Mouse (Mus musculus) embryonic facial prominence, embryonic 13.5 days (tissue): ENCODE results near the gene Hsd17b11. TPM values are rescaled to one million over a fixed set of nuclear protein-coding genes. Genes with fewer than 3 reads are reported as not detected.
A peak's percentile ranks its signal among the peaks of the same experiment; 100 is the strongest.

Experiments
- ATAC-seq: fragments of 200-750 bp; cut with Nextera tagmentation; 2 replicates; pipeline ENCODE4 v1.8.0; 2017; ENCODE audit warnings: low read depth; ENCODE audit not compliant: insufficient number of reproducible peaks, insufficient read depth, low FRiP score, low TSS enrichment
- H3K27ac ChIP-seq: fragments of 300-500 bp; sonication (generic); 2 replicates; pipeline ENCODE4 v1.5.1; 2015; ENCODE audit warnings: moderate library complexity, mild to moderate bottlenecking, inconsistent platforms
- H3K27me3 ChIP-seq: fragments of 300-500 bp; sonication (generic); 2 replicates; pipeline ENCODE4 v1.6.1; 2015; ENCODE audit warnings: mild to moderate bottlenecking, inconsistent platforms
- H3K36me3 ChIP-seq: fragments of 300-500 bp; sonication (generic); 2 replicates; pipeline ENCODE4 v1.6.1; 2015; ENCODE audit warnings: mild to moderate bottlenecking, inconsistent platforms
- H3K4me1 ChIP-seq: fragments of 300-500 bp; sonication (generic); 2 replicates; pipeline ENCODE4 v1.6.1; 2015; ENCODE audit warnings: inconsistent platforms
- H3K4me2 ChIP-seq: fragments of 300-500 bp; sonication (generic); 2 replicates; pipeline ENCODE4 v1.6.1; 2015; ENCODE audit warnings: moderate library complexity, mild to moderate bottlenecking, inconsistent platforms
- H3K4me3 ChIP-seq: fragments of 300-500 bp; sonication (generic); 2 replicates; pipeline ENCODE4 v1.5.1; 2015; ENCODE audit warnings: mild to moderate bottlenecking, inconsistent platforms
- H3K9ac ChIP-seq: fragments of 300-500 bp; sonication (generic); 2 replicates; pipeline ENCODE4 v1.6.1; 2015; ENCODE audit warnings: mild to moderate bottlenecking, inconsistent platforms
- H3K9me3 ChIP-seq: fragments of 300-500 bp; sonication (generic); 2 replicates; pipeline ENCODE4 v1.6.1; 2016; ENCODE audit warnings: inconsistent platforms
- WGBS: fragments of 180-500 bp; shearing (Covaris S2); methylation state at CpG from one replicate; pipeline ENCODE4 v1.1.7; 2015; ENCODE audit warnings: mixed read lengths; 5-methylcytosine and 5-hydroxymethylcytosine counted together
- polyA plus RNA-seq: library from polyadenylated mRNA; unstranded; fragments of >200 nt; fragmentation: Nextera tagmentation; extraction: Ambion mirVana; gene quantifications from 2 replicates; pipeline ENCODE4 v1.2.1, GENCODE M21; 2015

Hsd17b11 gene
- polyA plus RNA-seq, 1 experiment from 2014 or later, result 2.8 TPM

DNA sequence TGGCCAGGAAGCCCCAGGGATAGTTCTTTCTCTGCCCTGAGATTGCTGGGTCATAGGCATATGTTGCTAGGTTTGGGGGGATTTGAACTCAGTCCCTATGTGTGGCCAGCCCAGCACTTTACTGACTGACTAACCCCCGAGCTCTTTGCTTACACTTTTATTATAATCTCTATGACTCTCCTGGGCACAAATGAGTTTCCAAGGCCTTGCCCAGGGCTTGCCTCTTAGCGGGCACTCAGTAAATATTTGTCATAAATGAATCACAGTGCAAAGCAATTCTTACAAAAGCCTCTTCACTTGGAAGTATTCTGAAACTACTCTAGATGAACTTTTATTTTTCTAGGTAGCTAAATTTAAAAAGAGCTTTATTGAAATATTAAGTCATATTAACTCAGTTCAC lies 17.8 kb downstream of the Hsd17b11 start:
- Histone ChIP-seq H3K4me1 (no peaks in the 10 kb centered on the region), H3K27me3 (no peaks in the 10 kb centered on the region), H3K27ac (no peak overlapping the region), H3K9me3 (no peaks in the 10 kb centered on the region), H3K4me3 (no peak overlapping the region), H3K4me2 (no peak overlapping the region), H3K36me3 (no peaks in the 10 kb centered on the region; the same call in 1 of the 2 replicates), H3K9ac (no peak overlapping the region)
- ATAC-seq, result no peak
- 88% methylated on average over 2 of the region's 2 CpGs for WGBS

DNA sequence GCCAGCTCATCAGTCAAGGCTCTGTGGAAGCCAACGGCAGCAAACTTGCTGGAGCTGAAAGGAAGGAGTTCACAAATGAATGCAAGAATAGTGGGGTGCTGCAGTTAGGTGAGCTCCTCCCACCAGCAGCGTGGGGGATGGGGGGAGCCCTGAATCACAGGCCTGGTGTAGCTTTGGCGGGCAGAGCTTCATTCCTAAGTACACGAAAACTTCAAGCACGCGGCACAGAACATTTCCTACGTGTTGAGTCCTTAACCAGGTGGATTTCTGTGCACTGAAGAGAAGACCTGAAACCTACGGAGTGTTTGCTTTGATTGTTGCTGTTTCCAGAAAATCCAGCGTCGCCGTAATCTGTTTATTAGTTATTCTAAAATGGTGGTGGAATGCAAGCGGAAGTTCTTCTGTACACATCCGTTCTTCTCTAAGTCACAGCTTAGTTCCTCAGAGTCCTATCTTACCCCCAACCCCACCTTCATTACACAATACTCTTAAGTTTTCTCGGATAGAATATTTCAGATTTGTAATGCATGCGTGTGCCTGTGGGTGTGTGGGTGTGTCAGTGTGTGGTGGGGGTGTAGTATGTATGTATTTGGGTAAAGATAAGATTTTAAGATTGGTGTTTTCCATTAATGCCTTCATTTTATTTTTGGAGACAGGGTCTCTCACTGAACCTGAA lies 18.3 kb downstream of the Hsd17b11 start:
- 40% methylated on average over 15 of the region's 15 CpGs for WGBS
- ATAC-seq, result no peak
- Histone ChIP-seq H3K4me1 (no peaks in the 10 kb centered on the region), H3K27me3 (no peaks in the 10 kb centered on the region), H3K27ac (peak overlapping the region; percentile 22; the same call in 1 of the 2 replicates), H3K36me3 (no peaks in the 10 kb centered on the region; the same call in 1 of the 2 replicates), H3K4me2 (peak overlapping the region; percentile 33), H3K9me3 (no peaks in the 10 kb centered on the region), H3K4me3 (peak overlapping the region; percentile 8; the same call in 1 of the 2 replicates), H3K9ac (0 out of 2 replicates have a peak overlapping the region, but pooled peaks have one; percentile 27)

DNA sequence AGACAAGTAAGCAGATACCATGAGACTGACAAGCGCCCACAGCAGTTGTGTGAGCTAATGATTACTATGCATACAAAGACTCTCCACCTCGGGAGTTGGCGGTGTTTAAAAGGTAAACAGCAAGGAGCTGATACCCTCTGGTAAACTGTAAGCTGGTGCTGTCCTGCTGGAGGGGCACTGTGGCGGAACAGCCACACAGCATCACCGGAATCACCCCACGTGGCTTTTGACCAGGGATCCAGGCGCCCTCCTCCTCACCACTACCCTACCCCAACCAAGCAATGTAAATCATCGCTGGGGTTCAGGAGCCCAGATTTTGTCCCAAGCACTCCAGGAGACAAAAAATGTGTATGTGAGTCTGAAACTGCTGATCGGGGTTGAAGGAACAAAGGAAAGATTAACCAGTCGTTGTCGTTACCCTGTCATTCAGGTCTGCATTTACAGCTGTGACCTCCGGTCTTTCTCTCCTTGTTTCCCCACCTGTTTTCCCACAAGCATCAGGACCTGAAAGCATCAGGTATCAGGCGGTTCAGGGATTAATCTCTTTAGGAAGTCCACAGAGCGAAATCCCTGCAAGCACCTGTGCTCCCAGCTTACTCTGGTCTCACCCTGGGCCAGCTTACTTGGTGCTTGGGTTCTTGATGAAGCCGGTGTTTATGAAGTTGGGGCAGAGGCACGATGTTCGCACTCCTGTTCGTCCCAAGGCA lies 19.0 kb downstream of the Hsd17b11 start:
- no peak overlapping the region for H3K27ac ChIP-seq
- no peaks in the 10 kb centered on the region for H3K27me3 ChIP-seq
- no peaks in the 10 kb centered on the region for H3K4me1 ChIP-seq
- peak overlapping the region; percentile 8; the same call in 1 of the 2 replicates for H3K4me3 ChIP-seq
- H3K36me3 ChIP-seq, result no peaks in the 10 kb centered on the region; the same call in 1 of the 2 replicates
- ATAC-seq, result no peak
- 0 out of 2 replicates have a peak overlapping the region, but pooled peaks have one; percentile 27 for H3K9ac ChIP-seq
- H3K4me2 ChIP-seq, result peak overlapping the region; percentile 33
- H3K9me3 ChIP-seq, result no peaks in the 10 kb centered on the region
- 21% methylated on average over 18 of the region's 18 CpGs for WGBS

DNA sequence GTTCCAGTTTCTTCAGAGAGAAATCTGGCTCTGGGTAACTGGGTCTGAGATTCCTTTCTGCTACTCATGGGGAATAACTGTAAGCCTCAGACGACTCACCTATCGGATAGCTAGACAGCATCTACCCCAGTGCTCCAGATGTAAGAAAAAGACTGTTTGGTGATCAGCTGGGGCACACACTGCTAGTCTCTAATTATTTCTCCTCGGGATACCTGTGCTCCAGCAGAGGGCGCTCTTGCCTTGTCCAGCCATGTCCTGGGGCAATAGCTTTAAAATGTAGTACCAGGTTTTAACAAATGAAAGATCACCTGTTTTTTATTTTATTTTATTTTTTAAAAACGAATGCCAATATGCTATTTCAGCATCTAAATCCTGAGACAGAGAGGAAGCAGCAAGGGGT lies 22.0 kb downstream of the Hsd17b11 start:
- no peak overlapping the region for H3K4me3 ChIP-seq
- no peak overlapping the region for H3K27ac ChIP-seq
- no peaks in the 10 kb centered on the region for H3K4me1 ChIP-seq
- ATAC-seq, result no peak
- no peaks in the 10 kb centered on the region for H3K27me3 ChIP-seq
- no peak overlapping the region for H3K4me2 ChIP-seq
- WGBS, result 6% methylated on average over 5 of the region's 5 CpGs
- H3K9me3 ChIP-seq, result no peaks in the 10 kb centered on the region
- H3K36me3 ChIP-seq, result no peaks in the 10 kb centered on the region
- H3K9ac ChIP-seq, result no peak overlapping the region

DNA sequence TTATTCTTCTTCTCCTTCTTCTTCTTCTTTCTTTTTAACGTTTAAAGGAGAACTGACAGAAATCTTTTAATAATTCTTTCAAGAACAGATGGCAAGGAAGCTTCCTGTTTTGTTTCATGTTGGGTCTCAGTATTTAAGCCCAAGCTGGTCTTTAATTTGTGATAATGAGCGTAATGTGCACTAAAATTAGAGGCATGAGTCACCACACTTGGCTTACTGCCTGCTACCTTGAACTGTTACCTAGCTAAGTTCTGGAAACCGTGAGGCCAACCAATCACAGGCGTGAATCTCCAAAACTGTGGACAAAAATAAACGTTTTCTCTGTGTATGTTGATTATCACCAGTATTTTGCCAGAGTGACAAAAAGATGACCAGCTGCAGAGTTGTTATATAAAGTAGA lies 23.0 kb downstream of the Hsd17b11 start:
- no peaks in the 10 kb centered on the region for H3K9me3 ChIP-seq
- H3K9ac ChIP-seq, result no peak overlapping the region
- WGBS, result 70% methylated on average over 5 of the region's 5 CpGs
- H3K4me3 ChIP-seq, result no peak overlapping the region
- H3K36me3 ChIP-seq, result no peaks in the 10 kb centered on the region
- H3K27ac ChIP-seq, result no peak overlapping the region
- H3K4me2 ChIP-seq, result no peak overlapping the region
- ATAC-seq, result no peak
- no peaks in the 10 kb centered on the region for H3K27me3 ChIP-seq
- H3K4me1 ChIP-seq, result no peaks in the 10 kb centered on the region

DNA sequence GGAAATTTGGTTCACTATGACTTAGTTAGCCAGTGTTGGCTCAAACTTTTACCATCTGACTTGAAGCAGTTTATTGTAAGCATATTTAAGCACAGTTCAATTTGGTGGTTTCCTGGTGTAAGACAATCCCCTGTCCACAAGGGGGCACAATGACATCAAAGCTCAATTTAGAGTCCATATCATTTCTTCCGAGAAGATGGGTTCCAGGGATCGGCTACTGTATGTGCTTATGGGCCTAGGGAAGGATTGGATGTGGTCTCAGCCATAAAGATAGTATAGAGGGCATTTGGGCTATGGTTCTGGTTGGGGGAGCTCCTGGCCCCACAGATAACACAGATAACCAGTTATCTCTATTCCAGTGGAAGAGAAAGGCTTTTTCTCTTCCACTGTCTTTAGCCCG lies 26.5 kb downstream of the Hsd17b11 start:
- 54% methylated on average over 3 of the region's 3 CpGs for WGBS
- H3K27me3 ChIP-seq, result no peaks in the 10 kb centered on the region

DNA sequence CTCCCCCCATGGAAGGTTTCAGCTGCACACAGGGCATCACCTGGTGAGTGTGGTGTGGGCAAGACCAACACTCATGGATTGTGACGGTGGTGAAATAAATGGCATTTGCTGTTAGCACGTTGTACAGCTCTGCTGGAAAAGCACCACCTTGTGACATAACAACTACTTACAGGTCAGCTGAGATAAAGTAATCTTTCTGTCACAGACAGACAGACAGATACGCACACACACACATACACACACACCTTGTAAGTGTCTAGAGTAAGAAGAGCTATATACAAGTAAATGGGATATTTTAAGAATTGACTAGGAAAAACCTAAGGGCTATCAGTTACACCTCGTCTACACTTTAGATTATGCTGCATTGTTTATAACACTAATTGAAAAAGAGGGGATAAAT lies 27.1 kb downstream of the Hsd17b11 start:
- ATAC-seq, result no peak
- H3K27me3 ChIP-seq, result no peaks in the 10 kb centered on the region
- WGBS, result 82% methylated on average over 4 of the region's 4 CpGs

More for the DNA sequence above, 26.5 kb downstream of the Hsd17b11 start:
- Histone ChIP-seq H3K4me3 (no peak overlapping the region), H3K27ac (no peak overlapping the region), H3K9me3 (no peaks in the 10 kb centered on the region), H3K36me3 (no peaks in the 10 kb centered on the region), H3K4me1 (no peaks in the 10 kb centered on the region), H3K4me2 (no peak overlapping the region), H3K9ac (no peak overlapping the region)
- no peak for ATAC-seq

DNA sequence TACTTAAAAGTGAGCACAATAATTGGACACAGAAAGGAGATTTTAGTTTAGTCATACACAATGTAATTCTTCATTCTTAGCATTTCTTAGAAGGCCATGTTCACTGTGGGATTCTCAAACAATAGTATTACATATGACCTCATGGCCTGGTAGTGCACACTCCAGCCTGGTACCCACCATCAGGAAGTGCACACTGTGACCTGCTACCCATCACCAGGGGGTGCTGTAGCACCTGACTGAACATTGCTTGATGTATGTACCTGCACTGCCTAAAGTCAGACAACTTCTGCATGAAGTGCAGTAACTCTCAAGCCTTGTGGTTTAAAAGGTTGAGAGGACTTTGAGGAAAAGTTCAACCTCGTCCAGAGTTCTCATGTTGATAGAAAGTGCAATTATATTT lies 28.1 kb downstream of the Hsd17b11 start:
- Histone ChIP-seq H3K4me2 (no peak overlapping the region), H3K27me3 (no peaks in the 10 kb centered on the region), H3K9ac (no peak overlapping the region), H3K27ac (no peak overlapping the region), H3K4me1 (no peaks in the 10 kb centered on the region), H3K36me3 (peaks cover 4% of the 10 kb centered on the region; the same call in 1 of the 2 replicates), H3K9me3 (no peaks in the 10 kb centered on the region), H3K4me3 (no peak overlapping the region)
- no peak for ATAC-seq
- WGBS, result 73% methylated on average over 1 of the region's 1 CpGs

More for the DNA sequence above, 27.1 kb downstream of the Hsd17b11 start:
- Histone ChIP-seq H3K9ac (no peak overlapping the region), H3K36me3 (no peaks in the 10 kb centered on the region), H3K27ac (no peak overlapping the region), H3K4me1 (no peaks in the 10 kb centered on the region), H3K4me2 (no peak overlapping the region), H3K4me3 (no peak overlapping the region), H3K9me3 (no peaks in the 10 kb centered on the region)

DNA sequence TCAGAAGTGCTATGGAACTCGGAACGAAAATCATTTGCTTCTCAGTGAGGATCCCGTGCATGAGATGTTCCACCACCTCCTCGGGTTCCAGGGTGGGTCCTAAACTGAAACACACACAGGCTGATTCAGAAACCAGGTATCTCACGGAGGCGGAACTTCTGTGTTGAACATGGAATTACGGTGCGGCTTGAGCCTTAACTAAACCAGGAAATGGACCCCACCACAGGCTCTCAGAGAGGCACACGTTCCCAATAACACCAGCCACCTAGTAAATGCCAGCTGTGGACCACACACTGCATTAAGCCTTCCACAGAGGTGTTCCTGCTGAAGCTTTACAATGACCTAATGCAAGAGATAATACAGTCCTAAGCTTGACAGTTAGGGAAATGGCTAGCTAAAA lies 28.9 kb downstream of the Hsd17b11 start:
- H3K36me3 ChIP-seq, result peaks cover 7% of the 10 kb centered on the region; the same call in 1 of the 2 replicates
- 84% methylated on average over 9 of the region's 9 CpGs for WGBS
- no peak for ATAC-seq

DNA sequence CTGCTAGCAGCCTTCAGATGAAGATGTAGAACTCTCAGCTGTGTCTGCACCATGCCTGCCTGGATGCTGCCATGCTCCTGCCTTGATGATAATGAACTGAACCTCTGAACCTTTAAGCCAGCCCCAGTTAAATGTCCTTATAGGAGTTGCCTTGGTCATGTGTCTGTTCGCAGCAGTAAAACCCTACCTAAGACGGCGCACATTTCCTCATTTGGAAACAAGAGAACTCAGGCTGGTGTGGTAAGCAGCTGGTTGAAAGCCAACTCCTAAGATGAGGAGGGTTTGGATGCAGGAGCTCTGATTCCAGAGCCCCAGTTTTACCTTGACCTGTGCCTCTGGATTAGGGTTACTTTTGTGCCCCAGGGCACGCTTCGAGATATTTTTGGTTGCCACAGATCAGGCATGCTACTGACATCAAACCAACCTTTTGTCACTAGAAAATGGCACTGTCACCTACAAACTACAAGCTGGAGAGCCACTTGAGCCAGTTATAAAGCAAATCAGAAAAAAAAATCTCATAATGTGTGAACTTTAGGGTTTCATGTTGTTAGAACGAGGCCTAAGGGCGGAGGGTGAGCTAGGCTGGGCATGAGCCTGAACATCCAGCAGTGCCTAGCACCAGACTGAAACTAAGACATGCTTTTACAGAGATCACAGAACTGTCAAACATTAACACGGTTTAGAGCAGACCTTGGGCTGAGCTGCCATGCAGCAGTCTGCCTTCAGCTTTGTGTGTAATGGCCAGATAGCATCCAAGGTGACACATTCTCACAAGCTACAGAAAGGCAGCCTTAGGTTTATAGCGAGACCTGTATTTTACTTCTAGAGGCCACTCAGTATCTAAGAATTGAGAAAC lies 40.8 kb downstream of the Hsd17b11 start:
- Histone ChIP-seq H3K36me3 (no peaks in the 10 kb centered on the region), H3K9ac (no peak overlapping the region), H3K9me3 (no peaks in the 10 kb centered on the region), H3K4me3 (no peak overlapping the region), H3K27ac (no peak overlapping the region), H3K4me1 (no peaks in the 10 kb centered on the region), H3K27me3 (no peaks in the 10 kb centered on the region), H3K4me2 (no peak overlapping the region)
- 83% methylated on average over 9 of the region's 9 CpGs for WGBS
- ATAC-seq, result no peak

More for the DNA sequence above, 28.9 kb downstream of the Hsd17b11 start:
- Histone ChIP-seq H3K4me1 (no peaks in the 10 kb centered on the region), H3K4me2 (no peak overlapping the region), H3K9ac (no peak overlapping the region), H3K27ac (no peak overlapping the region), H3K9me3 (no peaks in the 10 kb centered on the region), H3K4me3 (no peak overlapping the region), H3K27me3 (no peaks in the 10 kb centered on the region)

DNA sequence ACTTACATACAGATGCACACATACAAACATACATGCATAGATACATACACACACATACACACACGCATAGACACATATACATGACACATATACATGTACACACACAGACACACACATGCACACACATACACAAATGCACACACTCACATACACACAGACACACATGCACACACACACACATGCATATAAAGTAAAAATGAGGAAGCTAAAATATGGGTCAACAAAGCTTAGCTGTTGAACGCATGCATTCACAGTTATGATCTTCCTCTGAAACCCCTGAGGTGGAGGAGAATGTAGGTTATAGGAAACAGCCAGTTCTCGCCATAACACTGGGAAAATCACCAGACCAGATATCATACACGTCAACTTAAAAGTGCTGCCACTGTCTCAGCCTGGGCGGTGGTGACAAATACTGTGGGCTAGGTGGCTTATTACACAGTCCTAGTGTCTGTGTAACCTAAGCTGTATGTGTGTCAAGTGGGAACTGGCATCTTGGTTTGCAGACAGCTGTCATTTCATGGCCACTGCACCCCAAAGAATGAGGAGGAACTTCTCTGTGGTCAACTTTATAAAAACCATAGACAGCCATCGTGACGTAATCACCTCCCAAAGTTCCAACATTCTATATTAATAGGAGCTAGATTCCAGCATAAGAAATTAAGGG lies 43.7 kb downstream of the Hsd17b11 start:
- Histone ChIP-seq H3K4me1 (no peaks in the 10 kb centered on the region), H3K9ac (no peak overlapping the region), H3K27me3 (no peaks in the 10 kb centered on the region; the same call in 1 of the 2 replicates), H3K36me3 (no peaks in the 10 kb centered on the region), H3K4me2 (no peak overlapping the region), H3K27ac (no peak overlapping the region), H3K9me3 (no peaks in the 10 kb centered on the region), H3K4me3 (no peak overlapping the region)
- no peak for ATAC-seq
- WGBS, result 87% methylated on average over 7 of the region's 7 CpGs
